Mouse (Mus musculus): ENCODE data around the gene Pogk. TPM values are rescaled to one million over a fixed set of nuclear protein-coding genes. Genes with fewer than 3 reads are reported as not detected.

Gene Pogk
- total RNA-seq, 1 experiment from 2014 or later = 12.7 TPM

Other genes with a start within 250 kb of the Pogk start
- gene Mael, start 171.1 kb downstream of the Pogk start, total RNA-seq (2017) = not detected in 2 replicates
- gene Ildr2, start 155.7 kb downstream of the Pogk start, total RNA-seq (2017) = not detected in 2 replicates
- 32.1 and 43.2 TPM in 2 replicates for gene Tada1, start 30.8 kb downstream of the Pogk start, total RNA-seq (2017)
- gene Gm4846, start 87.7 kb upstream of the Pogk start, total RNA-seq (2017) = not detected in 2 replicates
- not detected in 2 replicates for gene Gm4847, start 237.8 kb upstream of the Pogk start, total RNA-seq (2017)